Mouse (Mus musculus) intestine, embryonic 15.5 days (tissue): ENCODE measurements around the gene Gzmf. TPM values are rescaled to one million over a fixed set of nuclear protein-coding genes. Genes with fewer than 3 reads are reported as not detected.
"Not testable (repeated sequence)": the region's sequence is repeated elsewhere in the genome, so short reads cannot be mapped to it uniquely, and the experiment has no call there.

Source experiments
- ATAC-seq: fragments of 200-750 bp; cut with Nextera tagmentation; 2 replicates; pipeline ENCODE4 v1.8.0; 2017; ENCODE audit warnings: moderate TSS enrichment, moderate library complexity
- H3K27ac ChIP-seq: fragments of 300-500 bp; sonication (generic); 2 replicates; pipeline ENCODE4 v1.5.1; 2015; ENCODE audit warnings: mild to moderate bottlenecking, inconsistent platforms
- H3K27me3 ChIP-seq: fragments of 300-500 bp; sonication (generic); replicated peaks from 2 replicates; pipeline ENCODE4 v1.6.1; 2015; ENCODE audit warnings: inconsistent platforms
- H3K36me3 ChIP-seq: fragments of 300-500 bp; sonication (generic); 2 replicates; pipeline ENCODE4 v1.6.1; 2015; ENCODE audit warnings: inconsistent platforms
- H3K4me1 ChIP-seq: fragments of 300-500 bp; sonication (generic); replicated peaks from 2 replicates; pipeline ENCODE4 v1.6.1; 2015; ENCODE audit warnings: inconsistent platforms
- H3K4me2 ChIP-seq: fragments of 300-500 bp; sonication (generic); replicated peaks from 2 replicates; pipeline ENCODE4 v1.6.1; 2015; ENCODE audit warnings: mild to moderate bottlenecking, inconsistent platforms
- H3K4me3 ChIP-seq: fragments of 300-500 bp; sonication (generic); replicated peaks from 2 replicates; pipeline ENCODE4 v1.5.1; 2015; ENCODE audit warnings: inconsistent platforms
- H3K9ac ChIP-seq: fragments of 300-500 bp; sonication (generic); 2 replicates; pipeline ENCODE4 v1.6.1; 2015; ENCODE audit warnings: inconsistent platforms
- H3K9me3 ChIP-seq: fragments of 300-500 bp; sonication (generic); 2 replicates; pipeline ENCODE4 v1.6.1; 2016; ENCODE audit warnings: inconsistent platforms
- WGBS: fragments of 180-500 bp; shearing (Covaris S2); methylation state at CpG from one replicate; pipeline ENCODE4 v1.1.7; 2015; 5-methylcytosine and 5-hydroxymethylcytosine counted together
- polyA plus RNA-seq: library from polyadenylated mRNA; unstranded; fragments of >200 nt; fragmentation: Nextera tagmentation; extraction: Ambion mirVana; gene quantifications from 2 replicates; pipeline ENCODE4 v1.2.1, GENCODE M21; 2015

Gzmf gene
- polyA plus RNA-seq, result not detected in 2 replicates

DNA sequence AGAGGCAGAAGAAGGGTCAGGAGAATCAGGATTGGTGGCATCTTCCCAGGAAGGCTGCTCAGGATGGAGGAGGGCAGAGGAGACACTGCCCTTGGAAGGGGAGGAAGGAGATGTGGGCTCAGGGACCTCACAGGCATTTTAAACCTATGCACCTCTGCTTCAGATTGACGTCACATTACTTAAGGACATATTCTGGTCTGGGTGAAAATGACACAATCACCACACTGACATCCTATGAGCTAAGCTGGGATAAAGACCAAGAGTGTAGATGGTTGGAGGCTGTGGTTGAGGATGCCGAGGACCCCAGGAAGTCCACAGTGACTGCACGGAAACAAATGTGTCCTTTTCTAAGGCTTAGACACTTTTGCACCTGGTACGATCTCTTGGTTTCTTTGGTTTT is at the start of gene Gzmf:
Gene Gzmf, minus strand, starts transcription at position 101 of the 400 bp plus-strand sequence.
- H3K4me1 ChIP-seq, result no peaks in the 10 kb centered on the region
- no peak within 1 kb of the TSS for H3K9ac ChIP-seq
- no peak within 1 kb of the TSS for H3K4me3 ChIP-seq
- H3K9me3 ChIP-seq, result no peaks in the 10 kb centered on the region
- ATAC-seq, result no peak
- H3K27ac ChIP-seq, result no peak within 1 kb of the TSS
- H3K36me3 ChIP-seq, result no peaks in the 10 kb centered on the region
- no peak within 1 kb of the TSS for H3K4me2 ChIP-seq
- WGBS, result 85% methylated on average over 4 of the region's 4 CpGs
- no peaks in the 10 kb centered on the region for H3K27me3 ChIP-seq

DNA sequence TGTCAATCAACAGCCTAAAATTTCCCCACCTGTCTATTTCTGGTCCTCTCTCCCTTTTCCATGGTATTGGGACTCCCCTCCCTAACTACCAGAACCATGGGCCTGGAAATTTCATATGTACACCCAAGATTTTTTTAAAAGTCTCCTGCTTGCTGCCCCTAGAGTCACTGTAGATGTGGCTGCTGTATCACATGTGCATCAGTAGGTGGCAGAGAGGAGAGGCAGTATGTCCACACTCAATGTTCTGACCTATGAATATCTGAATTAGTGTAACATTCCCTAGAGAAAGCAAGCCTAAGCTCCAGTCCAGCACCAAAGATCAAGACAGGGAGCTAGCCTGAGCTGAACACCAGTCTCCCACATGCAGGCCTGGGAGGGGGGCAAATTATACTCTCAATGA is 29.2 kb upstream of the Gzmf start:
- Histone ChIP-seq H3K9me3 (no peaks in the 10 kb centered on the region), H3K27me3 (no peaks in the 10 kb centered on the region), H3K4me1 (no peaks in the 10 kb centered on the region), H3K4me2 (no peak overlapping the region), H3K27ac (no peak overlapping the region), H3K9ac (no peak overlapping the region), H3K36me3 (no peaks in the 10 kb centered on the region), H3K4me3 (no peak overlapping the region)
- no peak for ATAC-seq

DNA sequence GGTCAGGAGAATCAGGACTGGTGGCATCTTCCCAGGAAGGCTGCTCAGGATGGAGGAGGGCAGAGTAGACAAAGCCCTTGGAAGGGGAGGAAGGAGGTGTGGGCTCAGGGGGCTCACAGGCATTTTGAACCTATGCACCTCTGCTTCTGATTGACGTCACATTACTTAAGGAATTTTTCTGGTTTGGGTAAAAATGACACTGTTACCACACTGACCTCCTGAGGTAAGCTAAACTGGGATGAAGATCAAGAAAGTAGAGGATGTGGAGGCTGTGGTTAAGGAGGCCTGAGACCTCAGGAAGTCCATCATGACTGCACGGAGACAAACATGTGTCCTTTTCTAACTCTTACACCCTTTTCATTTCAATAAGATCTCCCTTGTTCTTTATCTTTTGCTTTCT is 23.3 kb upstream of the Gzmf start, which contains the start of gene Gzmc:
Gene Gzmc, minus strand, starts transcription at position 101 of the 400 bp plus-strand sequence.
- 81% methylated on average over 2 of the region's 2 CpGs for WGBS

DNA sequence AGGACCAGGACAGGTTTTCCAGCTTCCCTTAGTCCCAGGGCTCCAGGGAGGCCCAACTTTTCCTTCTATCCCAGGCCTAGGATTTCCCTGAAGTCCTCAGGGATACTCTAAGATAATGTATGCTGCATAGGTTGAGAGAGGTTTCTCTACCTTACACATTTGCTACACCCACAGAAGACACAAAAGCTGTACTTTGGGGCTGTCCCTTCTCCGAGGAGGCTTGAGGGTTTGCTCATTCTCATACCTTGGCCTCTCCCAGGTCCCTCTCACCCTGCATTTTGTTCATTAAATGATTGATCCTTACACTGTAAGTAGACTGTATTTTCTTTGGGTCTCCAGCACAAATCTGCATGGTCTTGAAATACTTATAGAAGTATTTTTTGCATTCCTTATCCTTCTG is 5.6 kb downstream of the Gzmf start:
- no peak for ATAC-seq
- Histone ChIP-seq H3K4me1 (no peaks in the 10 kb centered on the region), H3K27ac (no peak overlapping the region), H3K4me3 (no peak overlapping the region), H3K9ac (no peak overlapping the region), H3K36me3 (no peaks in the 10 kb centered on the region), H3K27me3 (no peaks in the 10 kb centered on the region), H3K9me3 (no peaks in the 10 kb centered on the region), H3K4me2 (no peak overlapping the region)
- WGBS, result 100% methylated on average over 1 of the region's 1 CpGs

More for the DNA sequence above, 23.3 kb upstream of the Gzmf start, which contains the start of gene Gzmc:
- Histone ChIP-seq H3K9me3 (no peaks in the 10 kb centered on the region), H3K4me3 (no peak within 1 kb of the TSS), H3K9ac (no peak within 1 kb of the TSS), H3K4me2 (no peak within 1 kb of the TSS), H3K27ac (no peak within 1 kb of the TSS), H3K4me1 (no peaks in the 10 kb centered on the region), H3K27me3 (no peaks in the 10 kb centered on the region), H3K36me3 (no peaks in the 10 kb centered on the region)
- no peak for ATAC-seq

DNA sequence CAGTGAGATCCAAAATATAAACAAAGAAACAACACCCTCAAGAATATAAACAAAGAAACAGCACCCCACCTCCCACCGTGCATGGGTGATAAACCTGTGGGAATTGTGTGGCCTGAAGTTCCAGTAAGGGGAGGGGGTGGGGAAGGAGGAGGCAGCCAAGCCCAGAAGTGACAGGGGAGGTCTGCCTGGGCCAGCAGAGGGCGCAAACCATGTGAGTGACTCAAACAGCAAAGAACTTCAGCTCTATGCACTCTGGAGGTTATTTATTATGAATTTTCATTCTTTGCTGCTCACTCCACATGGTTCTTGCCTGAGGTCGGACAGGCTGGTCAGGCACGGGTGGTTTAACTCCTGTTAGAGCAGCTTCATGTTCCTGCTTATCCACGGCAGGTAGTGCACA is 6.2 kb downstream of the Gzmf start:
- ATAC-seq, H3K4me3 ChIP-seq, H3K4me2 ChIP-seq, H3K4me1 ChIP-seq, H3K27me3 ChIP-seq, H3K27ac ChIP-seq, H3K9me3 ChIP-seq, H3K9ac ChIP-seq, H3K36me3 ChIP-seq: not testable (repeated sequence)
- 29% methylated on average over 5 of the region's 5 CpGs for WGBS

DNA sequence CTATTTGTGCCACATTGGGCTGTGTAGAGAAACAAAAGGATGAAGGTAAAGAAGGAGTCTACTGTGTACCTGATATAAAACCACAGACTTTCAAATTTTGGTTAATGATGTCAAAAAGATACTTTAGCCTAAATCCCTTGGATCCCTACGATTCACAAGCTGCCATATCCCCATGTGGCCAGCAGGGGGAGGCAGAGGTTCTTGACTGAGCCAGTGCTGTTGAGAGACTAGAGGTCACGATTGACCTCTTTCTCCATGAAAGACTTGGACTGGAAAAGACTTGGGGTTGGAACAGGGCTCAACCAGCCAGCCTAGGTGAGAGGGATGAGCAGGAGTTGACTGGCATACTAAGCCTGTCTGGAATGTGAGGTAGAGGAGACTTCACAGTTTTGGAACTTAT is 7.2 kb downstream of the Gzmf start:
- H3K27ac ChIP-seq, result no peak overlapping the region
- no peak overlapping the region for H3K4me3 ChIP-seq
- no peak overlapping the region for H3K4me2 ChIP-seq
- no peak for ATAC-seq
- H3K9me3 ChIP-seq, result no peaks in the 10 kb centered on the region
- no peaks in the 10 kb centered on the region for H3K36me3 ChIP-seq
- no peak overlapping the region for H3K9ac ChIP-seq
- H3K27me3 ChIP-seq, result no peaks in the 10 kb centered on the region
- 15% methylated on average over 2 of the region's 2 CpGs for WGBS
- no peaks in the 10 kb centered on the region for H3K4me1 ChIP-seq

DNA sequence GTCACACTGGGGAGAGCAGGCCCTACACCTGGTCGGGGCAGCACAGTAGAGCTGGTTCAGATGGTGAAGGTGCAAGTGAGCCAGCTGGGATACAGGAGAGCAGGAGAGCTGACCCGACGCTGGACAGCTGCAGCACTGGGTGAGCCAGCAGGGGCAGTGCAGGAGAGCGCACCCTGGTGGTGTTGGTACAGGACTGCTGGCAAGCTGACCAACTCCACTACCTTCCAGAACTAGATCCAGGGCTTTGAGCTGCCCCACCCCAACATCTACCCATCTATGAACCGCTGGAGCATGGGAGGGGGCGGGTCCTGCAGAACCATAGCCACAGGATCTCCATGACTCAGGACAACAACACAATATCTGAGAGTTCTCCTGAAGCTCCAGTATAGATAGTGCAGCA is 24.3 kb downstream of the Gzmf start:
- Histone ChIP-seq H3K4me1 (no peaks in the 10 kb centered on the region), H3K27ac (no peak overlapping the region), H3K27me3 (no peaks in the 10 kb centered on the region), H3K4me3 (no peak overlapping the region), H3K36me3 (no peaks in the 10 kb centered on the region), H3K9ac (no peak overlapping the region), H3K4me2 (no peak overlapping the region), H3K9me3 (no peaks in the 10 kb centered on the region)
- ATAC-seq, result no peak
- WGBS, result 54% methylated on average over 6 of the region's 6 CpGs

DNA sequence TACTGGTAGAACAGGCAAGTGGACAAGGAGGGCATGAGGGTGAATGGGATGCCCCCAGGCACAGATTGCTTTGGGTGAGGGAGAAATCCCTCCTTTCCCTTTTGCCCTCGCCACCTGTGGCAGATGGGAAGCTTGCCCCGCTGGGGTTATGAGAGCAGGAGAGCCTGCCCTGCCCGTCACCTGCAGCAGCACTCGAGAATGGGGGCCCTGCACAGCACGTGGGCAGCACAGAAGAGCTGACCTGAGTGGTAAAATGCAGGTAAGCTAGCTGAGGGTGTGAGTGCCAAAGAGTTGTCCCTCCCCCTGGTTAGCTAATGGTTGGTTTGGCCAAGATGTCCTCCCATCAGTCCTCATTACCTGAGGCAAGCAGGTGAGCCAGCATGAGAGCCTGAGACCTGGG is 24.7 kb downstream of the Gzmf start:
- 77% methylated on average over 5 of the region's 5 CpGs for WGBS
- Histone ChIP-seq H3K9me3 (no peaks in the 10 kb centered on the region), H3K4me3 (no peak overlapping the region), H3K9ac (no peak overlapping the region), H3K4me2 (no peak overlapping the region), H3K27me3 (no peaks in the 10 kb centered on the region), H3K27ac (no peak overlapping the region), H3K36me3 (no peaks in the 10 kb centered on the region), H3K4me1 (no peaks in the 10 kb centered on the region)
- no peak for ATAC-seq

DNA sequence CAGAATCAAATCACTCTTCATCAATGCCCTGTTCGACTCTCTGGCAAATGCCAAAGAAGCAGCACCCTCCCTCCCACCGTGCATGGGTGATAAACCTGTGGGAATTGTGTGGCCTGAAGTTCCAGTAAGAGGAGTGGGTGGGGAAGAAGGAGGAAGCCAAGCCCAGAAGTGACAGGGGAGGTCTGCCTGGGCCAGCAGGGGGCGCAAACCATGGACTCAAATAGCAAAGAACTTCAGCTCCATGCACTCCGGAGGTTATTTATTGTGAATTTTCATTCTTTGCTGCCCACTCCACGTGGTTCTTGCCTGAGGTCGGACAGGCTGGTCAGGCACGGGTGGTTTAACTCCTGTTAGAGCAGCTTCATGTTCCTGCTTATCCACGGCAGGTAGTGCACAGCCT is 33.6 kb downstream of the Gzmf start:
- not testable (repeated sequence) for H3K9ac ChIP-seq, H3K4me3 ChIP-seq, H3K27me3 ChIP-seq, H3K36me3 ChIP-seq, ATAC-seq, H3K4me2 ChIP-seq, H3K27ac ChIP-seq, H3K4me1 ChIP-seq, H3K9me3 ChIP-seq
- 24% methylated on average over 8 of the region's 8 CpGs for WGBS

DNA sequence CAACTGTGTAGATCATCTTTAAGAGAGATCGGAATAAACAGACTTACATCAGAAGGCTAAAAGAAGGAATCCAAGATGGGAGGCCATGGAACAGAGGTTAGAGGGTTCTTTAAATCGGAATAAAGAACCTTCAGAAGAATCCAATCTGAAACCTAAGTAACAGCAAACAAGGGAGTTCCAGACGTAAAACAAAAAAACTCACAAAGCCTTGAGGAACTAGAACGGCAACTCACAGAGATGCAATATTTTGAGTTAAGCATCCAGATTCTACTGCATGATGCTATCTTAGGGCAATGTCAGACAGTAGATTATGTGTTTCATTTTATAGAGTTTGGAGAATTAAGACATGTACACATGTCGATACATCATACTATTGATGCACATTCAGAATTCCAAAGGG is 36.7 kb downstream of the Gzmf start, which contains the start of gene Gzmn:
Gene Gzmn, minus strand, starts transcription at position 101 of the 400 bp plus-strand sequence.
- Histone ChIP-seq H3K4me2 (no peak within 1 kb of the TSS), H3K9me3 (no peaks in the 10 kb centered on the region), H3K36me3 (no peaks in the 10 kb centered on the region), H3K4me3 (no peak within 1 kb of the TSS), H3K9ac (no peak within 1 kb of the TSS), H3K27me3 (no peaks in the 10 kb centered on the region), H3K4me1 (no peaks in the 10 kb centered on the region), H3K27ac (no peak within 1 kb of the TSS)
- no peak for ATAC-seq
- WGBS, result 90% methylated on average over 5 of the region's 5 CpGs

DNA sequence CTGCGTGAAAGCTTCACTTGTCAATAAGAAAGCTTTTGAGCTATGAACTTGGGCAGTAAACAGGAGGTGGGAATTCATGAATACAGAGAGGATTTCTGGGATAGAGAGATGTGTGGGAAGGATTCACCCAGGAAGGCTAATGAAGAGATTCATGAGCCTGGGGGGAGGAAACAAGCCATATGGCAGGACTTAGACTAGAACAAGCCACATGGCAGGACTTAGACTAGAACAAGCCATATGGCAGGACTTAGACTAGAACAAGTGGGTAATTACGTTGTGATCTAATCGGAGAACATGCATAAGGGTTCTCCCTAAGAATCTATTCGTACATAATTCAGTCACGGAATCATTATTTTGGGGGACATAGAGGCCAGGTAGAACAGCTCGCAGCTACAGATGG is 37.8 kb downstream of the Gzmf start:
- WGBS, result 90% methylated on average over 6 of the region's 6 CpGs
- H3K4me2 ChIP-seq, result no peak overlapping the region
- H3K4me3 ChIP-seq, result no peak overlapping the region
- no peaks in the 10 kb centered on the region for H3K4me1 ChIP-seq
- no peak overlapping the region for H3K27ac ChIP-seq
- H3K27me3 ChIP-seq, result no peaks in the 10 kb centered on the region
- no peaks in the 10 kb centered on the region for H3K9me3 ChIP-seq
- H3K36me3 ChIP-seq, result no peaks in the 10 kb centered on the region
- H3K9ac ChIP-seq, result no peak overlapping the region
- ATAC-seq, result no peak

DNA sequence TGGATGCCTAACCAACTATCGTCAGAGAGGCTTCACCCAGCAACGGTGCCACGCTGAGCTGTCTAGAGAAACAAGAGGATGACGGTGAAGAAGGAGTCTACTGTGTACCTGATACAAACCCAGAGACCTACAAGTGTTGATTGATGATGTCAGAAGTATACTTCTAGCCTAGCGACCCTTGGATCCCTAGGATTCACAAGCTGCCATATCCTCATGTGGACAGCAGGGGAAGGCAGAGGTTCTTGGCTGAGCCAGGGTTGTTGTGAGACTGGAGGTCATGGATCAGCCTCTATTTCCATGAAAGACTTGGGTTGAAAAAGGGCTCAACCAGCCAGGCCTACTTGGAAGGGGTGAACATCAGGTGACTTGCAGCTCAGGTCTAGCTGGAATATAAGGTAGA is 38.5 kb downstream of the Gzmf start:
- Histone ChIP-seq H3K27ac (no peak overlapping the region), H3K27me3 (no peaks in the 10 kb centered on the region), H3K9ac (no peak overlapping the region), H3K4me2 (no peak overlapping the region), H3K4me1 (no peaks in the 10 kb centered on the region), H3K4me3 (no peak overlapping the region), H3K9me3 (no peaks in the 10 kb centered on the region), H3K36me3 (no peaks in the 10 kb centered on the region)
- ATAC-seq, result no peak
- WGBS, result 91% methylated on average over 5 of the region's 5 CpGs

DNA sequence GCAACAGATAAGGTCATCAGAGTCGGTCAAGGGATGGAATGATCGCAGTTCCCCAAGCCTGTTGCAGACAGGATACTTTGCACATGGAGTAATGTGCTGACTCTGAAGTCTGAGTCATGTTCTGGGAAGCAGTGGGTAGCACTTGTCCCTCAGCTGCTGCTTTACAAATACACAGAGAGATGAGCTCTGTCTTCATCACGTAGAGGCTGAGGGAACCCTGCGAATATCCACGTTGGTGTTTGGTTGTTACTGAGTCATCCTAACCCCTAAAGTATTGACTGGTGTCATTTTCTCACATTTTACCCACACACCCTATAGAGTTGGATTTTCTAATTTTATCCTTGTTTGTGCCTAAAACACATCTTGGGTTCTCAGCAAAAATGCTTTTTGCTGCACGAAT is 43.2 kb downstream of the Gzmf start:
- Histone ChIP-seq H3K9me3 (no peaks in the 10 kb centered on the region), H3K27me3 (no peaks in the 10 kb centered on the region), H3K27ac (no peak overlapping the region), H3K4me2 (no peak overlapping the region), H3K4me1 (no peaks in the 10 kb centered on the region), H3K9ac (no peak overlapping the region), H3K36me3 (no peaks in the 10 kb centered on the region), H3K4me3 (no peak overlapping the region)
- ATAC-seq, result no peak
- WGBS, result 72% methylated on average over 6 of the region's 6 CpGs

DNA sequence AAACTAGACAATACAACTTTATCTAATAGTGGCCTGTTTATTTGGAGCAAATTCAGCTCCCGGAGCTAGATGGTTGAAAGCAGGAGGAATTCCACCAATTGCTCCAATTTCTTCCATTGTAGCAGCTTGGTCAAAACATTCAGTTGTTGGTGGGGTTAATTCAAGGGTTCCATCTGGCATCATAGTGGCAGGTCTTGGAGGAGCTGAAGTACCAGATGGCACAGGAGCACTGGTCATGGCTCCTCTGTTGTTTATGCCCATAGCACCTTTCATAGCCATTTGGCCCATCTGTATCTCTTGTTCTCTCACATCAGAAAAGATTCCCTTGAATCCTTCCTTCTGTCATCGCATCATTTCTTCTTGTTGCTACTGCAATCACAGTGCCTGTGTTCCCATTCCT is 49.1 kb downstream of the Gzmf start:
- no peak overlapping the region for H3K4me2 ChIP-seq
- no peaks in the 10 kb centered on the region for H3K4me1 ChIP-seq
- H3K9me3 ChIP-seq, result no peaks in the 10 kb centered on the region
- H3K4me3 ChIP-seq, result no peak overlapping the region
- H3K9ac ChIP-seq, result no peak overlapping the region
- no peaks in the 10 kb centered on the region for H3K36me3 ChIP-seq
- H3K27ac ChIP-seq, result no peak overlapping the region
- H3K27me3 ChIP-seq, result no peaks in the 10 kb centered on the region
- WGBS, result 82% methylated on average over 2 of the region's 2 CpGs
- ATAC-seq, result no peak
